Comparison of ENCODE assay signal across 21 mouse cellular contexts in the genomic region with DNA sequence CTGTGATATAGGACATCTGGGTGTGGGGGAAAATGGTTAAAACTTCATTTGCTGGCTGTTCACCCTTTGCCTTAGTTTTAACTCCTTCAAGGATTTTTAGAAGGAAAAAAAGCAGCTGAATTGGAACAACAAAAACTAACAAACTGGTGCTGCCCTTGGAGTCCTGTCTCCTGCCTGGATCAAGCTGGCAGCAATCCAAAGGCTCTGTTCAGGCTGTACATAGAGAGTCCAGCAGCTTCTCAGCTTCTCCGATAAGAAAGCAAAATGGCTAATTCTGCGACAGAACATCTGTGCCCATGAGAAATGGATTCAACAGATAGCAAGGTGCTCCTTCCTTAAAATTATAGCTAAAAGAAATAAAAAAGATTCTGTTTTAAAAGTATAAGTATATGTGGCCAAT. TPM values are rescaled to one million over a fixed set of nuclear protein-coding genes. Genes with fewer than 3 reads are reported as not detected.
DNase-seq lines count a peak whose midpoint lies in the region; ATAC-seq and TF ChIP-seq lines count a peak whose summit lies in the region.
"Had no signal": no experiment of that assay in that cellular context is flagged by ENCODE, and none has a peak within 500 bp of the region (broad histone marks: within the 10 kb centered on the region; RNA-seq: fewer than 3 reads in every experiment).

No protein-coding gene starts in this region.

- TF ChIP-seq POLR2A in brain, embryonic 14.5 days (IDR thresholded peaks at IDR 0.05; ENCODE audit: borderline replicate concordance, extremely low read depth, insufficient read depth, insufficient read length, poor library complexity, severe bottlenecking) = no peak

- no peak for TF ChIP-seq CTCF in brain, embryonic 14.5 days (IDR thresholded peaks at IDR 0.05; ENCODE audit: borderline replicate concordance, extremely low read depth, insufficient read depth, insufficient read length)

- no peak for ATAC-seq in cerebellum, adult (ENCODE audit: insufficient number of reproducible peaks, low FRiP score, low TSS enrichment)
- ATAC-seq: CD4-positive, CD25-positive, alpha-beta regulatory T cell, adult 4 months; Patski had no signal

- H3K9me3 ChIP-seq in heart, embryonic 10.5 days = no peaks in the 10 kb centered on the region
- H3K9me3 ChIP-seq: forebrain, embryonic 12.5 days; limb, embryonic 15.5 days; liver, embryonic 15.5 days; midbrain, embryonic 12.5 days; neural tube, embryonic 13.5 days; stomach, embryonic 15.5 days had no signal

- no peaks in the 10 kb centered on the region for H3K36me3 ChIP-seq in heart, embryonic 10.5 days
- H3K36me3 ChIP-seq: forebrain, embryonic 12.5 days; limb, embryonic 15.5 days; liver, embryonic 15.5 days; midbrain, embryonic 12.5 days; neural tube, embryonic 13.5 days; stomach, embryonic 15.5 days had no signal

- no peaks in the 10 kb centered on the region for H3K27me3 ChIP-seq in heart, embryonic 10.5 days (ENCODE audit: insufficient read depth, poor library complexity, severe bottlenecking)
- H3K27me3 ChIP-seq: forebrain, embryonic 12.5 days; limb, embryonic 15.5 days; liver, embryonic 15.5 days; midbrain, embryonic 12.5 days; neural tube, embryonic 13.5 days; stomach, embryonic 15.5 days had no signal

- H3K4me1 ChIP-seq in heart, embryonic 10.5 days = no peaks in the 10 kb centered on the region
- H3K4me1 ChIP-seq: forebrain, embryonic 12.5 days; limb, embryonic 15.5 days; liver, embryonic 15.5 days; midbrain, embryonic 12.5 days; neural tube, embryonic 13.5 days; stomach, embryonic 15.5 days had no signal

- H3K4me3 ChIP-seq in heart, embryonic 10.5 days = no peak overlapping the region
- H3K4me3 ChIP-seq: forebrain, embryonic 12.5 days; heart, adult 2 months; limb, embryonic 15.5 days; liver, embryonic 15.5 days; midbrain, embryonic 12.5 days; neural tube, embryonic 13.5 days; stomach, embryonic 15.5 days had no signal

- DNase-seq in adrenal gland, postnatal 14 days = peak; percentile 8
- no peak for DNase-seq in adrenal gland, postnatal 4 days (ENCODE audit: low spot score in 2 of 2)
- peak; percentile 8 to 51 for DNase-seq in cerebellum, postnatal 25 days
- peak; percentile 4 for DNase-seq in kidney, postnatal 10 days
- DNase-seq in kidney, adult 18-20 months = no peak
- peak; percentile 7 for DNase-seq in brain, embryonic 14.5 days (ENCODE audit: low read depth)
- DNase-seq in heart, embryonic 10.5 days (ENCODE audit: low spot score) = no peak
- DNase-seq: gastrocnemius, postnatal 14 days; heart, adult 2 months; kidney, adult 9 months; lung, postnatal 10 days; retina, postnatal 1 day had no signal

- WGBS in heart, embryonic 10.5 days = 87% methylated on average over 2 of the region's 2 CpGs

- no peak overlapping the region for H3K27ac ChIP-seq in heart, embryonic 10.5 days
- H3K27ac ChIP-seq: forebrain, embryonic 12.5 days; heart, adult 2 months; limb, embryonic 15.5 days; liver, embryonic 15.5 days; midbrain, embryonic 12.5 days; neural tube, embryonic 13.5 days; stomach, embryonic 15.5 days had no signal

RNA-seq across cellular contexts. Expression of gene Zfp711, which starts 32.6 kb away (rescaled TPM):
- 1.3 and 1.5 TPM in 2 replicates for total RNA-seq in adrenal gland, postnatal 14 days (2021)
- 1 to 10 TPM; 3.3 to 5.1 TPM for total RNA-seq in adrenal gland, postnatal 4 days (2021)
- 24.0 and 27.6 TPM in 2 replicates for polyA plus RNA-seq in brain, embryonic 14.5 days (2012; rRNA removed)
- polyA plus RNA-seq in heart, embryonic 10.5 days (2016; fragmentation: Nextera tagmentation; extraction: Ambion mirVana) = 9.3 and 10.1 TPM in 2 replicates
- polyA plus RNA-seq: CD4-positive, CD25-positive, alpha-beta regulatory T cell, adult 4 months; Patski had no signal

Comparison
In these comparisons a context has a peak if more than half of its experiments do, and no peak if none do; other contexts are left out.
1. DNase-seq: peak in adrenal gland, postnatal 14 days (single experiment), cerebellum, postnatal 25 days (2 of 2), kidney, postnatal 10 days (single experiment) and brain, embryonic 14.5 days (single experiment); none in adrenal gland, postnatal 4 days (0 of 2), kidney, adult 18-20 months (single experiment) and heart, embryonic 10.5 days (single experiment).